Mouse (Mus musculus): ENCODE results near the gene D11Wsu47e. TPM values are rescaled to one million over a fixed set of nuclear protein-coding genes. Genes with fewer than 3 reads are reported as not detected.

The D11Wsu47e gene
- 24.3 and 29.0 TPM in 2 replicates for polyA plus RNA-seq (2011; ENCODE audit: insufficient read depth, insufficient read length, low read depth, missing spikeins)

DNA sequence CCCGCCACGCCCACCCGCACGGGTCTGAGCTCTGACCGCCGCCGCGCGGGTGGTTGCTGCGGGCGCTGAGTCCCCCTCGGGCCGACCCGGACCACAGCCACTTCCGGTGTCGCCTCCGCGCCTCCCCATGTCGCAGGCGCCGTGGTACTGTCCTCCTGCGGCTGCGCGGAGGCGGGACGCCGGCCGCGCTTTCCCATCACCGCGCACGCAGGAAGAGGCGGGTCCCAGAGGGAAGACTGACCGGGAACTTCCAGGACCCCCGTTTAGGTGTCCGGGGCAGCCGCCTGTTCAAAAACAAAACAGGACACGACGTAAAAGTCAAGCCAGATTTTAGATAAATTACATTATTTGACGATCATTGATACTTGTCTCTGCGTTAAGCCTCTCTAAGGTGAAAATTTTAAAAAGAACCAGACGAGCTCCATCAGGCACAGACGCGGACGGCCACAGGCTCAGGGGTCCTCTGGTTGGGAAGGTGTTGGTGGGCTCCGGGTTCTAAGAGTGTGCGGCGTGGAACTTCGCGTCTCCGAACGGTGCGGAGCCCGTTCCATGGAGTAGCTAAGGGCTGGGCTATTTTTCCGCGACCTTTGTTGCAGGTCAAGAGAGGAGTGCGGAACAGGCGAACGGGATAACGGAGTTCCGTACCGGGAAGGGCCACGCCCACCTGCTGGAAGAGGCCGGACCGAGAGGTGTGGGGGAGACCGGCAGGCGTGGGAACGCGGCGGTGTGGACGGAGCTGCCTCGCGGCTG is at the start of gene D11Wsu47e, which contains the start of gene Fam104a:
D11Wsu47e (plus strand) TSS at position 456 of the 750 bp plus-strand sequence.
Fam104a (minus strand) TSS at position 199 of the 750 bp plus-strand sequence.
- Histone ChIP-seq H3K9ac (ENCODE audit: low read depth, poor library complexity, severe bottlenecking) (peak within 1 kb of the TSS; percentile 86), H3K27ac (ENCODE audit: insufficient read depth, low read length) (peak within 1 kb of the TSS; percentile 78), H3K36me3 (ENCODE audit: control insufficient read depth, insufficient read depth, low read length, poor library complexity, severe bottlenecking) (peaks cover 14% of the 10 kb centered on the region), H3K27me3 (ENCODE audit: control insufficient read depth, insufficient read depth, low read length, poor library complexity, severe bottlenecking) (no peaks in the 10 kb centered on the region), H3K4me1 (ENCODE audit: control insufficient read depth, insufficient read depth, low read length) (peaks cover 2% of the 10 kb centered on the region), H3K9me3 (replicated peaks; ENCODE audit: control insufficient read depth, insufficient read depth, low read length, poor library complexity, severe bottlenecking) (no peaks in the 10 kb centered on the region), H3K4me3 (ENCODE audit: low read depth, low read length) (peak within 1 kb of the TSS; percentile 97)
- TF ChIP-seq EP300 (IDR thresholded peaks at IDR 0.05; ENCODE audit: insufficient read depth, low read depth, low read length), result no peak
- no peak for TF ChIP-seq CTCF (IDR thresholded peaks at IDR 0.05; ENCODE audit: low read depth, low read length)
- no peak for TF ChIP-seq POLR2A (IDR thresholded peaks at IDR 0.05; ENCODE audit: insufficient read depth, low read length)

DNA sequence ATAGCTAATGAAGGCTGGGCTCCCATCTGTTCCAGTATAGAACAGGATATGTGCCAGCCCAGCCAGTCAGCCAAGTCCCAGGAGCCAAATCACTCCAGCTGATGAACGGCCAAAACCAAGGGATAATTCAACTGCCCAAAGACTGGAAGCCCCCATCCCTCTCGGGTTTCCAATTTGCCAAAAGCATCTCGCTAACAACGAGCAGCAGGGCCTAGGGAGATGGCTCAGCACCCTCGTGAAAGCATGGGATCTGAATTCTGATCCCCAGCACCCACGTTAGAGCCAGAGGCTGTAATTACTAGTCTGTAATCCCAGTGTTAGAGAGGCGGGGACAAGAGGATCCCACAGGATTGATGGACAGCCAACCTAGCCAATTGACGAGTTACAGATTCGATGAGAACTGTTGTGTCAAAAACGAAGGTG is 49.5 kb upstream of the D11Wsu47e start:
- Histone ChIP-seq H3K27ac (ENCODE audit: insufficient read depth, low read length) (no peak overlapping the region), H3K36me3 (ENCODE audit: control insufficient read depth, insufficient read depth, low read length, poor library complexity, severe bottlenecking) (no peaks in the 10 kb centered on the region), H3K4me3 (ENCODE audit: low read depth, low read length) (no peak overlapping the region), H3K4me1 (ENCODE audit: control insufficient read depth, insufficient read depth, low read length) (no peaks in the 10 kb centered on the region), H3K9ac (ENCODE audit: low read depth, poor library complexity, severe bottlenecking) (no peak overlapping the region), H3K27me3 (ENCODE audit: control insufficient read depth, insufficient read depth, low read length, poor library complexity, severe bottlenecking) (no peaks in the 10 kb centered on the region), H3K9me3 (replicated peaks; ENCODE audit: control insufficient read depth, insufficient read depth, low read length, poor library complexity, severe bottlenecking) (no peaks in the 10 kb centered on the region)
- TF ChIP-seq CTCF (IDR thresholded peaks at IDR 0.05; ENCODE audit: low read depth, low read length), result no peak
- no peak for TF ChIP-seq EP300 (IDR thresholded peaks at IDR 0.05; ENCODE audit: insufficient read depth, low read depth, low read length)
- no peak for TF ChIP-seq POLR2A (IDR thresholded peaks at IDR 0.05; ENCODE audit: insufficient read depth, low read length)

DNA sequence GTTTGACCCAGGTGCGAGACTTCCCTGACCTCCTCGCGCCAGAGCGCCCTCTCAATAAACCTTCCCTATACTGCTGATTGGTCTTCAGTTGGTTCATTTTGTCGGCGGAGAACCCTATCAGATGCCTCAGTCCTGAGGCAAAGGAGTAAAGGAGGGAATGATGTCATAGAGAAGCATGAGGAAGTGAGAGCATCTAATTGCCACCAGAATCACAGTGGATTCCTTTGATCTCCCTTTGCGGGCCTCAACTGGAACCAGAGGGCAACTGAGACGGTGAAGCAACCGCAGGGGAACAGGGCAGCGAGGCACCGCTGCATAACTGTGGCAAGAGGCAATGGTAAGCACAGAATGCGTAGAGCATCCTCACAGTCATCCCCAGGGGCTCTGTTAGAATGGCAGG is 45.5 kb upstream of the D11Wsu47e start:
- TF ChIP-seq POLR2A (IDR thresholded peaks at IDR 0.05; ENCODE audit: insufficient read depth, low read length), result no peak
- TF ChIP-seq EP300 (IDR thresholded peaks at IDR 0.05; ENCODE audit: insufficient read depth, low read depth, low read length), result no peak
- no peak for TF ChIP-seq CTCF (IDR thresholded peaks at IDR 0.05; ENCODE audit: low read depth, low read length)
- no peak overlapping the region for H3K4me3 ChIP-seq (ENCODE audit: low read depth, low read length)

DNA sequence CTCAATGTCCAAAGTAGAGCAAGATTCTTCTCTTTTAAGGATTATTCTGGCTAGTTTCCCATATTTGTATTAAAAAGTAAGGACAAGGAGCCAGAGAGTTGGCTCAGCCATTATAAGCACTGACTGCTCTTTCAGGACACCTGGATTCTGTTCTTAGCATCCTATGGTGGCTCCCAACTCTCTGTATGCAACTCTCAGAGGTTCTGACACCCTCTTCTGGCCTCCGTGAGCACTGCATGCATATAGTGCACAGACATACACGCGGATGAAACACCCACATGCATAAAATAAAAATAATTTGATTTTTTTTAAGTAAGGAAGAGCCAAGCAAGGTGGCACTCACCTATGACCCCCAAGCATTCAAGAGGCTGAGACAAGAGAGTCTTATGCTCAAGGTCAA is 39.0 kb upstream of the D11Wsu47e start:
- no peaks in the 10 kb centered on the region for H3K36me3 ChIP-seq (ENCODE audit: control insufficient read depth, insufficient read depth, low read length, poor library complexity, severe bottlenecking)
- H3K27ac ChIP-seq (ENCODE audit: insufficient read depth, low read length), result no peak overlapping the region
- H3K4me1 ChIP-seq (ENCODE audit: control insufficient read depth, insufficient read depth, low read length), result no peaks in the 10 kb centered on the region
- H3K4me3 ChIP-seq (ENCODE audit: low read depth, low read length), result no peak overlapping the region
- H3K9me3 ChIP-seq (replicated peaks; ENCODE audit: control insufficient read depth, insufficient read depth, low read length, poor library complexity, severe bottlenecking), result no peaks in the 10 kb centered on the region
- H3K9ac ChIP-seq (ENCODE audit: low read depth, poor library complexity, severe bottlenecking), result no peak overlapping the region
- no peaks in the 10 kb centered on the region for H3K27me3 ChIP-seq (ENCODE audit: control insufficient read depth, insufficient read depth, low read length, poor library complexity, severe bottlenecking)
- peak; percentile 18 for TF ChIP-seq CTCF (IDR thresholded peaks at IDR 0.05; ENCODE audit: low read depth, low read length)
- TF ChIP-seq EP300 (IDR thresholded peaks at IDR 0.05; ENCODE audit: insufficient read depth, low read depth, low read length), result no peak

More for the DNA sequence above, 45.5 kb upstream of the D11Wsu47e start:
- H3K27me3 ChIP-seq (ENCODE audit: control insufficient read depth, insufficient read depth, low read length, poor library complexity, severe bottlenecking), result no peaks in the 10 kb centered on the region
- no peak overlapping the region for H3K9ac ChIP-seq (ENCODE audit: low read depth, poor library complexity, severe bottlenecking)
- no peaks in the 10 kb centered on the region for H3K36me3 ChIP-seq (ENCODE audit: control insufficient read depth, insufficient read depth, low read length, poor library complexity, severe bottlenecking)
- H3K9me3 ChIP-seq (replicated peaks; ENCODE audit: control insufficient read depth, insufficient read depth, low read length, poor library complexity, severe bottlenecking), result no peaks in the 10 kb centered on the region
- H3K27ac ChIP-seq (ENCODE audit: insufficient read depth, low read length), result no peak overlapping the region
- H3K4me1 ChIP-seq (ENCODE audit: control insufficient read depth, insufficient read depth, low read length), result no peaks in the 10 kb centered on the region

DNA sequence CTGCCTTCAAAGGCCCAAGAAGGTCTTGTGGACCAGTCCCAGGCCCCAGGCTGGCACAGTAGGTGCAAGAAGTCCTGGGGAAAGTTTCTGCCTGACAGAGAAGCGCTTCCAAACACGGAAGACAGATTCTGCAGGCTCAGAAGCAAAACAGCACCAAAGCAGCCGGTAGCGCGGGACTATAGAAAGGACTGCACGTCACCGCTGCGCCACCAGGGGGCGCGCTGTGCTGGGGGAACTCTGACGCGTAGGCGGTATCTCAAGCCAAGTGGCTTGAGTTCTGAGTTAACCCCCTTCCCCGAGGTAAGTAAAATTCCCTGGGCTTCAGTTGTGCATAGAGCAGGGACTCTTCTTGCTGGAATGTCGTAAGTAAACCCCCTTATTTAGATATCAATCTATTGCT is 36.1 kb upstream of the D11Wsu47e start:
- Histone ChIP-seq H3K4me3 (ENCODE audit: low read depth, low read length) (0 out of 2 replicates have a peak overlapping the region, but pooled peaks have one; percentile 13), H3K9ac (ENCODE audit: low read depth, poor library complexity, severe bottlenecking) (0 out of 2 replicates have a peak overlapping the region, but pooled peaks have one; percentile 90), H3K36me3 (ENCODE audit: control insufficient read depth, insufficient read depth, low read length, poor library complexity, severe bottlenecking) (no peaks in the 10 kb centered on the region), H3K4me1 (ENCODE audit: control insufficient read depth, insufficient read depth, low read length) (peaks cover 4% of the 10 kb centered on the region), H3K27me3 (ENCODE audit: control insufficient read depth, insufficient read depth, low read length, poor library complexity, severe bottlenecking) (no peaks in the 10 kb centered on the region), H3K27ac (ENCODE audit: insufficient read depth, low read length) (no peak overlapping the region), H3K9me3 (replicated peaks; ENCODE audit: control insufficient read depth, insufficient read depth, low read length, poor library complexity, severe bottlenecking) (no peaks in the 10 kb centered on the region)
- TF ChIP-seq CTCF (IDR thresholded peaks at IDR 0.05; ENCODE audit: low read depth, low read length) (peak; percentile 96), EP300 (IDR thresholded peaks at IDR 0.05; ENCODE audit: insufficient read depth, low read depth, low read length) (no peak)

DNA sequence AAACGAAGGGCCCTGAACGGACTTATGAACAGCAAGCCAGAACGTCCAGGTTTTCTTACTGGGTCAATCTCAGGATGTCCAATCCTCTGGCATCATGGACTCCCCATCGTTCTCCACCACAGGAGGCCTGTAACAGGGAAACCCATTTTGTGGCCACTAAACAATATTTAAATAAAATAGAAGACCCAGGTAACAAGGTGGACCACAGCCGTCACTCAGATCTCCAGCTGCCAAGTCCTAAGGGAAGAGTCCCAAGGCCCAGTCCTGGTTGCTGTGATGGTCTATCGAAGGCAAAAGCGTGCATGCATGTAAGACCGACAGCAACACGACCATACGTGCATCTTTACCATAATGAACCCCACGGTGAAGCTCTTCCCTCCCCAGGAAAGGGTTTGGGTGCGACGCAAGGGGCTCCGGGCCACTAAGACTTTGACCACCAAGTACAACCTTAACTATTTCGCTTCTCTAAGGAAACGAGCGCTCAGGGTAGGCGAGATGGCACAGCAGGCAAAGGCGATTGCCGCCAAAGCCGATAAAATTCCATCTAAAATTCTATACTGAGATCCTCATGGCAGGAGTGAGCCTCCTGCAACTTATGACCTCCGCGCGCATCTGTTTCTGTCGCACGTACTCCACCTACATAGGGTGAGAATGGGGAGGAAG is 35.4 kb upstream of the D11Wsu47e start, which contains the start of gene Cog1:
Cog1 (plus strand) TSS at position 480 of the 663 bp plus-strand sequence.
- Histone ChIP-seq H3K27me3 (ENCODE audit: control insufficient read depth, insufficient read depth, low read length, poor library complexity, severe bottlenecking) (no peaks in the 10 kb centered on the region), H3K9me3 (replicated peaks; ENCODE audit: control insufficient read depth, insufficient read depth, low read length, poor library complexity, severe bottlenecking) (no peaks in the 10 kb centered on the region), H3K4me1 (ENCODE audit: control insufficient read depth, insufficient read depth, low read length) (peaks cover 4% of the 10 kb centered on the region), H3K36me3 (ENCODE audit: control insufficient read depth, insufficient read depth, low read length, poor library complexity, severe bottlenecking) (no peaks in the 10 kb centered on the region), H3K9ac (ENCODE audit: low read depth, poor library complexity, severe bottlenecking) (peak within 1 kb of the TSS; percentile 90), H3K4me3 (ENCODE audit: low read depth, low read length) (peak within 1 kb of the TSS; percentile 99), H3K27ac (ENCODE audit: insufficient read depth, low read length) (peak within 1 kb of the TSS; percentile 32; the same call in 1 of the 2 replicates)
- no peak for TF ChIP-seq POLR2A (IDR thresholded peaks at IDR 0.05; ENCODE audit: insufficient read depth, low read length)
- TF ChIP-seq EP300 (IDR thresholded peaks at IDR 0.05; ENCODE audit: insufficient read depth, low read depth, low read length), result no peak
- no peak for TF ChIP-seq CTCF (IDR thresholded peaks at IDR 0.05; ENCODE audit: low read depth, low read length)
